In genomic region chr7:82625342-82625741, GRCm38 (mm10) we compare ENCODE assay signal across 9 mouse cellular contexts. TPM values are rescaled to one million over a fixed set of nuclear protein-coding genes. Genes with fewer than 3 reads are reported as not detected.
DNase-seq lines count a peak whose midpoint lies in the region; ATAC-seq and TF ChIP-seq lines count a peak whose summit lies in the region.
"Had no signal": no experiment of that assay in that cellular context is flagged by ENCODE, and none has a peak within 500 bp of the region (broad histone marks: within the 10 kb centered on the region; RNA-seq: fewer than 3 reads in every experiment).

No protein-coding gene starts in this region.

- TF ChIP-seq EP300 in liver, postnatal 0 days (IDR thresholded peaks at IDR 0.05; ENCODE audit: low read depth) = no peak

- H3K9me3 ChIP-seq in hindbrain, embryonic 14.5 days (ENCODE audit: control insufficient read depth, low read length) = no peaks in the 10 kb centered on the region
- no peaks in the 10 kb centered on the region for H3K9me3 ChIP-seq in hindbrain, embryonic 12.5 days (replicated peaks)
- H3K9me3 ChIP-seq in liver, postnatal 0 days (ENCODE audit: low read length) = no peaks in the 10 kb centered on the region
- no peaks in the 10 kb centered on the region for H3K9me3 ChIP-seq in hindbrain, postnatal 0 days (ENCODE audit: low read length)
- H3K9me3 ChIP-seq: liver, embryonic 15.5 days had no signal

- no peak overlapping the region for H3K4me2 ChIP-seq in hindbrain, embryonic 14.5 days (replicated peaks)
- no peak overlapping the region for H3K4me2 ChIP-seq in hindbrain, embryonic 12.5 days (replicated peaks)
- H3K4me2 ChIP-seq in liver, postnatal 0 days (ENCODE audit: low read depth, low read length) = no peak overlapping the region
- H3K4me2 ChIP-seq in hindbrain, postnatal 0 days (ENCODE audit: low read depth, low read length) = no peak overlapping the region
- H3K4me2 ChIP-seq: liver, embryonic 15.5 days had no signal

- TF ChIP-seq CTCF in liver, postnatal 0 days (IDR thresholded peaks at IDR 0.05; ENCODE audit: low read depth) = no peak
- no peak for TF ChIP-seq CTCF in hindbrain, postnatal 0 days (IDR thresholded peaks at IDR 0.05; ENCODE audit: low read depth)

- WGBS in hindbrain, embryonic 14.5 days = 34% methylated on average over 7 of the region's 7 CpGs
- 18% methylated on average over 7 of the region's 7 CpGs for WGBS in hindbrain, embryonic 12.5 days
- 20% methylated on average over 7 of the region's 7 CpGs for WGBS in liver, postnatal 0 days (ENCODE audit: insufficient replicate concordance)
- WGBS in hindbrain, postnatal 0 days = 32% methylated on average over 7 of the region's 7 CpGs

- ATAC-seq in hindbrain, embryonic 14.5 days (ENCODE audit: low FRiP score) = no peak
- no peak for ATAC-seq in hindbrain, embryonic 12.5 days (ENCODE audit: low FRiP score)
- ATAC-seq in liver, postnatal 0 days = no peak
- ATAC-seq in hindbrain, postnatal 0 days = no peak

- no peaks in the 10 kb centered on the region for H3K4me1 ChIP-seq in hindbrain, embryonic 14.5 days (replicated peaks; ENCODE audit: control insufficient read depth, insufficient read depth, low read length)
- no peaks in the 10 kb centered on the region for H3K4me1 ChIP-seq in hindbrain, embryonic 12.5 days
- no peaks in the 10 kb centered on the region for H3K4me1 ChIP-seq in liver, postnatal 0 days (ENCODE audit: insufficient read depth)
- H3K4me1 ChIP-seq in hindbrain, postnatal 0 days (ENCODE audit: insufficient read depth, low read length) = no peaks in the 10 kb centered on the region
- H3K4me1 ChIP-seq: liver, embryonic 15.5 days had no signal

- H3K27me3 ChIP-seq in hindbrain, embryonic 14.5 days (ENCODE audit: control insufficient read depth, insufficient read depth, low read length) = no peaks in the 10 kb centered on the region
- no peaks in the 10 kb centered on the region for H3K27me3 ChIP-seq in hindbrain, embryonic 12.5 days
- H3K27me3 ChIP-seq in liver, postnatal 0 days (ENCODE audit: insufficient read depth, low read length) = no peaks in the 10 kb centered on the region
- H3K27me3 ChIP-seq in hindbrain, postnatal 0 days (ENCODE audit: insufficient read depth, low read length) = no peaks in the 10 kb centered on the region
- H3K27me3 ChIP-seq: liver, embryonic 15.5 days had no signal

- no peak overlapping the region for H3K9ac ChIP-seq in hindbrain, embryonic 14.5 days
- H3K9ac ChIP-seq in hindbrain, embryonic 12.5 days = no peak overlapping the region
- no peak overlapping the region for H3K9ac ChIP-seq in liver, postnatal 0 days (replicated peaks)
- H3K9ac ChIP-seq in hindbrain, postnatal 0 days (replicated peaks; ENCODE audit: low read length) = no peak overlapping the region
- H3K9ac ChIP-seq: liver, embryonic 15.5 days had no signal

- peak; percentile 42 for DNase-seq in hindbrain, embryonic 14.5 days (ENCODE audit: low spot score)
- DNase-seq in MEL-GATA-1-ER (ENCODE audit: extremely low read depth, low read depth) = peak; percentile 4
- DNase-seq in embryo, embryonic 9.5 days (ENCODE audit: extremely low spot score) = peak; percentile 63
- peak; percentile 63 for DNase-seq in liver, postnatal 0 days
- DNase-seq in thymus, postnatal 36 days = peak; percentile 45 to 47
- no peak for DNase-seq in layer of hippocampus, adult 18-20 months (ENCODE audit: low spot score in 2 of 2)
- DNase-seq in hindbrain, postnatal 0 days (ENCODE audit: low spot score) = no peak

- no peak overlapping the region for H3K27ac ChIP-seq in hindbrain, embryonic 14.5 days
- no peak overlapping the region for H3K27ac ChIP-seq in hindbrain, embryonic 12.5 days
- no peak overlapping the region for H3K27ac ChIP-seq in liver, postnatal 0 days (ENCODE audit: low read depth)
- no peak overlapping the region for H3K27ac ChIP-seq in hindbrain, postnatal 0 days
- H3K27ac ChIP-seq: liver, embryonic 15.5 days had no signal

- H3K4me3 ChIP-seq in hindbrain, embryonic 14.5 days (replicated peaks; ENCODE audit: low read length) = no peak overlapping the region
- no peak overlapping the region for H3K4me3 ChIP-seq in hindbrain, embryonic 12.5 days
- H3K4me3 ChIP-seq in liver, postnatal 0 days (ENCODE audit: low read depth, low read length) = no peak overlapping the region
- H3K4me3 ChIP-seq in hindbrain, postnatal 0 days (ENCODE audit: low read length) = no peak overlapping the region
- H3K4me3 ChIP-seq: liver, embryonic 15.5 days had no signal

- no peaks in the 10 kb centered on the region for H3K36me3 ChIP-seq in hindbrain, embryonic 14.5 days (replicated peaks; ENCODE audit: control insufficient read depth, insufficient read depth)
- no peaks in the 10 kb centered on the region for H3K36me3 ChIP-seq in hindbrain, embryonic 12.5 days
- no peaks in the 10 kb centered on the region for H3K36me3 ChIP-seq in liver, postnatal 0 days (replicated peaks; ENCODE audit: insufficient read depth, low read length)
- no peaks in the 10 kb centered on the region for H3K36me3 ChIP-seq in hindbrain, postnatal 0 days (ENCODE audit: insufficient read depth, low read length)
- H3K36me3 ChIP-seq: liver, embryonic 15.5 days had no signal

RNA-seq across cellular contexts. Expression of gene Saxo2, which starts 23.0 kb away (rescaled TPM):
- 33.9 and 34.5 TPM in 2 replicates for polyA plus RNA-seq in hindbrain, embryonic 14.5 days (2014; fragmentation: Nextera tagmentation; extraction: Ambion mirVana)
- polyA plus RNA-seq in hindbrain, embryonic 12.5 days (2016; fragmentation: Nextera tagmentation; extraction: Ambion mirVana) = 14.0 and 15.9 TPM in 2 replicates
- 0.22 and 0.41 TPM in 2 replicates for polyA plus RNA-seq in liver, postnatal 0 days (2015; fragmentation: Nextera tagmentation; extraction: Ambion mirVana)
- total RNA-seq in layer of hippocampus, adult 18-20 months (2021) = 1 to 10 TPM; 6.5 to 9.5 TPM
- 19.7 and 21.6 TPM in 2 replicates for total RNA-seq in hindbrain, postnatal 0 days (2014; rRNA removed)
- polyA plus RNA-seq in hindbrain, postnatal 0 days (2015; fragmentation: Nextera tagmentation; extraction: Ambion mirVana) = 37.2 and 44.8 TPM in 2 replicates

RNA-seq across cellular contexts. Expression of gene Efl1, which starts 23.1 kb away (rescaled TPM):
- 22.4 and 23.2 TPM in 2 replicates for polyA plus RNA-seq in hindbrain, embryonic 14.5 days (2014; fragmentation: Nextera tagmentation; extraction: Ambion mirVana)
- 19.3 and 22.1 TPM in 2 replicates for polyA plus RNA-seq in hindbrain, embryonic 12.5 days (2016; fragmentation: Nextera tagmentation; extraction: Ambion mirVana)
- 5.8 and 6.5 TPM in 2 replicates for polyA plus RNA-seq in liver, postnatal 0 days (2015; fragmentation: Nextera tagmentation; extraction: Ambion mirVana)
- total RNA-seq in layer of hippocampus, adult 18-20 months (2021) = 10 to 100 TPM; 16.3 to 17.7 TPM
- total RNA-seq in hindbrain, postnatal 0 days (2014; rRNA removed) = 8.3 and 14.1 TPM in 2 replicates
- polyA plus RNA-seq in hindbrain, postnatal 0 days (2015; fragmentation: Nextera tagmentation; extraction: Ambion mirVana) = 19.6 and 20.6 TPM in 2 replicates

Comparison
In these comparisons a context has a peak if more than half of its experiments do, and no peak if none do; other contexts are left out.
1. DNase-seq: peak in hindbrain, embryonic 14.5 days (single experiment), MEL-GATA-1-ER (single experiment), embryo, embryonic 9.5 days (single experiment), liver, postnatal 0 days (single experiment) and thymus, postnatal 36 days (2 of 2); none in layer of hippocampus, adult 18-20 months (0 of 2) and hindbrain, postnatal 0 days (single experiment).
2. RNA of gene Saxo2, which starts 23.0 kb away (polyA plus RNA-seq): 37.2 to 44.8 TPM in hindbrain, postnatal 0 days, 33.9 to 34.5 TPM in hindbrain, embryonic 14.5 days and 14.0 to 15.9 TPM in hindbrain, embryonic 12.5 days; 0.22 to 0.41 TPM in liver, postnatal 0 days; every median in the first group is over 10 times any median in the second.